Mouse (Mus musculus) brain, embryonic 14.5 days (tissue): ENCODE measurements around the gene Cpeb1. TPM values are rescaled to one million over a fixed set of nuclear protein-coding genes. Genes with fewer than 3 reads are reported as not detected.
"Not testable (repeated sequence)": the region's sequence is repeated elsewhere in the genome, so short reads cannot be mapped to it uniquely, and the experiment has no call there.

Experiments used
- DNase-seq: peaks from one replicate; pipeline ENCODE4 v3.0.0-alpha.2; 2011; ENCODE audit warnings: low read depth
- CTCF ChIP-seq: fragments of 200-500 bp; IDR thresholded peaks from 2 replicates; pipeline ENCODE4 v1.5.1; 2012; ENCODE audit warnings: inconsistent platforms, mild to moderate bottlenecking, moderate library complexity, borderline replicate concordance; ENCODE audit not compliant: insufficient read depth, insufficient read length; ENCODE audit errors: extremely low read depth
- POLR2A ChIP-seq: fragments of 200-500 bp; IDR thresholded peaks from 2 replicates; pipeline ENCODE4 v1.6.1; 2012; ENCODE audit warnings: mild to moderate bottlenecking, inconsistent platforms, borderline replicate concordance; ENCODE audit not compliant: poor library complexity, insufficient read depth, insufficient read length, severe bottlenecking; ENCODE audit errors: extremely low read depth
- polyA plus RNA-seq: library from polyadenylated mRNA; depleted of rRNA; stranded (reverse); fragments of >200 nt; gene quantifications from 2 replicates; pipeline ENCODE4 v1.2.3, GENCODE M21; 2012; rRNA removed

The Cpeb1 gene
- polyA plus RNA-seq = 4.4 and 6.5 TPM in 2 replicates

DNA sequence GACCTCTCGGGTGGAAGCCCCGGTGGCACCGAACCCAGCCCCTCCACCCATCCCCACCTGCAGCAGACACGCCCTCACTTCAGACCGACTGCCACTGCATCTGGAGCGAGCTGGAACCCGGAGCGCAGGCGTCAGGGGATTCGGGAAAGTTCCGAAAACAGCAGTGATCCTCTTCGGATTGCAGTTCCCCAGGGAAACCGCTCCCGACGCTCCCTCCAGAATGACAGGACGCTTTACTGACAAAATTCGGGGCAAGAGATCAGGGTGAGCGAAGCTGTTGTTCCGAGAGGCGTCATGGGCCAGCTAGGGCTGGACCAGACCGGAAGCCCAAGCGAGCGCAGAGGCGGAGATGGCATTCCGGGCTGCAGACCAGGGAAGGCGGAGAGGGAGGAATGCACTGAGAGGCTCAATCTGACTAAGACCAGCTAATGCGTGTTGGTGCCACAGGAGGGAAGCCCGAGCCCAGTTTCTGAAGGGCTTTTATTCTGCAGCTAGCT lies at the start of gene Cpeb1:
TSS of gene Cpeb1 (minus strand) at position 311 of the 497 bp plus-strand sequence.
- TF ChIP-seq CTCF (peak; percentile 37; the same call in 1 of the 2 replicates), POLR2A (no peak)
- peak; percentile 77 for DNase-seq

DNA sequence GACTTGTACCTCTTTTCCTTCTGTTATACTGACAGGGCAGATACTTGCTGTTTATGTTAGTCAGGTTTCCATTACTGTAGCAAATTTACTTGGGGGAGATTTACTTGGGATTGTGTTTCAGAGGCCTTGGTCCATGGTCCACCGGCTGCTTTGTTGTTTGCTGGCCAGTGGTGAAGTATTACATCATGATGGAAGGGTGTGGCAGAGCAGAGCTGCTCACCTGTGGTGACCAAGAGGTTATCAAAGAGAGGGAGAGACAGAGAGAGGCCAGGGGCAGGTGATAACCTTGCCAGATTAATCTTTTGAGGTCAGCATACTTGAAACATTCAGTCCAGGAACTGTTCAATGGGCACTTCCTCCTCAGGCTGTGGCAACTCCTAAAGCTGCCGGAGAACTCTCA lies 45.8 kb upstream of the Cpeb1 start:
- TF ChIP-seq POLR2A (no peak), CTCF (no peak)
- DNase-seq = no peak

DNA sequence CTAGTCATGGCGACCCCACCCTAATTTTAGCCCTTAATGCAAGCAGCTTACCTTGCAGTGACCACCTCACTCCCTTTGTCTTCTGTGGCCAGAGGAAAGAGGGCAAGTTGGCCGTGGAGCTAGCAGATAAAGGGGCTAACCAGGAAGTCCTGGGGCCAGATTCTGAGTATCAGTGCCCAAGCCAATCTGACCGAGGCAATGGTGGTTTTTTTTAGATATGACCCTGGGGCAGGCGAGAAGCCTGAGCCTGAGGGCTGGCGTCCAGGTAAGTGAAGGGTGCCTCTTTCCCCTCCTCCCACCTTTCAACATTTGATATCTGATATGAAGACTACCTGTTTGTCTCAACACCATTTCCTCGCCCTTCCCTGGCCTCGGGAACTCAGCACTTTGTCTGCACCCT lies 42.9 kb upstream of the Cpeb1 start, which contains the start of gene BC048679:
TSS of gene BC048679 (minus strand) at position 101 of the 400 bp plus-strand sequence.
- TF ChIP-seq CTCF (no peak), POLR2A (no peak)
- DNase-seq = no peak

DNA sequence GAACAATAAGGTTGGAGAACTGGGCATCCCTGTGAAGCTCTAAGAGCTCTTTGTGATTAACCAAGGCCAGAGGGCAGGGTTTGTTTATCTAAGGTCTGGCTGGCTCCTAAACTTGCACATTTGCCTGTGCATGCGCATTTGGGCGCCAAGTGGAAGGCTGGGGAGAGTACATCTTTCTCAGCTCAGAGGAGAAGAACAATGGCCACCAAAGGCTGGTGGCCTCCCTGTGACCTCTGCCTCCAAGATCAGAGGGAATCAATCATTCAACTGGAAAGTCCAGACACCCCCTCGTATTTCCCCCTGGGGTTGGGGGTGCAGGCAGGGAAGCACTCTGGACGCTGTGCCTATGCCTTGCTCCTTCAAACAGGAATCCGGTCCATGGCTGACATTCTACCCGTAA lies 41.9 kb upstream of the Cpeb1 start:
- TF ChIP-seq POLR2A (no peak), CTCF (no peak)
- no peak for DNase-seq

DNA sequence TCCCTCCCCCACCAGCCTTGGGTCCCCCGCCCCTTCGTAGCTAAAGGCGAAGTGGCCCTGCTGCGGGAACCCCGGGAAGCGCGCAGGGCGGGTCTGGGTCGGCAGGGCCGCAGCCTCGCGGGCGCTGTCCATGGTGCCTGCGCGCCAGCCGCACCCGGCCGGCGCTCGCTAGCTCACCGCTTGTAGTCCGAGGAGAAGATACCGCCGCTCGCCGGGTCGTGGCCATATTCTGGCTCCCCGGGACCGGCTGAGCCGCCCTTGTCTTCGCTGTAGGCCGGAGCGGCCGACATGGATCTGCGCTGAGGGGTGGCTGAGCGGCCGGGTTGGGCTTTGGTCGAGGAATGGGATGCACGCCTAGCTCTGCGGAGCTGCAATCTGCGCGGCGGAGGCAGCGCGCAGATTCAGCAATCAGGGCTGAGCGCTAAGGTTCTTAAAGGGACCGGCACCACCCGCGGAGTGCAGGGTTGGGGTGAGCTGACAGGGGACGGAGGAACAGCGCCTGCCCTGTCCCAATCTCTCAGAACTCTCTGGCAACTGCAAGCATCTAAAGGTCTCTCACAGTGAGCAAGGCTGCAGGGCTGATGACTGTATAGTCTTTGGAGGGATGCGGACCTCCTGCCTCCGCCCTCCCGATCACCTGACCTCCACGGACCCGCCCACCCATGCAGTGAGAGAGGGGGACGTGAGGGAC lies 38.2 kb upstream of the Cpeb1 start, which contains the start of gene Ap3b2:
TSS of gene Ap3b2 (minus strand) at position 595 of the 691 bp plus-strand sequence.
- peak; percentile 90 for DNase-seq
- TF ChIP-seq CTCF (no peak), POLR2A (peak; percentile 26; the same call in 1 of the 2 replicates)

DNA sequence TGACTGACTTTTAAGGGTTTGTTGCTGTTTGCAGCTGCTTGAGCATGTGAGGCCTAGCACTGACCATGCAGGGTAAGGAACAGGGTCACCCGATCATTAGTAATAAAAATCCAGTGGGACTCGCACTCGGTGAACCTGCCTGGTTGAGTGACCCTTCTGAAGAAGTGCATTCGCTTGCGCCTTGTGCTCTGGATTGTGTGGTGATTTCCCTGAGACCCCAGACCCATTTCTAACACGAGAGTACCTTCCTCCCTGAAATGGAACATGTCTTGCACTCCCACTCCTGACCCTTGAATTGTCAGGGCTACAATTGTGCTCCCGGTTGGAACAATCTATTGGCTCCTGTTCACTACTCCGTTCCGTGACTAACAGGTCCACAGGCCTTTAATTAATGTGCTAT lies 37.4 kb upstream of the Cpeb1 start:
- DNase-seq = no peak
- TF ChIP-seq CTCF (no peak), POLR2A (no peak)

DNA sequence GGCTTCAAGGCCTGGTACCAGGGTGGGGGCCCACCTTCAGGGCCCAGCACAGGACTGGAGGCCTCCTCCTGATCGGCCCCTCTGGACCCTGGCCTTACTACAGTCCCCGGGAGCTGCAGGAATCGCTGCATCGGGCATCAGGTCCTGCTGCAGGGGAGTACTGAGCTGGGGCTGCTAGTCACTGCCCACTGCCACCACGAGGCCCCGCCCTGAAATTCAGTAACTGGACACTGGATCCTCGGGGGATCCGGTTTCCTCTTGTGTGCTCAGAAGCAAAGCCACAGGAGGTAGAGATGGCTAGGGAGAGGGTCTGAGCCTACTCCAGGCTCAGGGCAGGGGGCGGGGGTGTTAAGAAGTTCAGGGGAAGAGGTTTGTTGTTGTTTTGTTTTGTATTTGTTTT lies 34.4 kb upstream of the Cpeb1 start:
- TF ChIP-seq CTCF = no peak
- TF ChIP-seq POLR2A = no peak
- DNase-seq = no peak

DNA sequence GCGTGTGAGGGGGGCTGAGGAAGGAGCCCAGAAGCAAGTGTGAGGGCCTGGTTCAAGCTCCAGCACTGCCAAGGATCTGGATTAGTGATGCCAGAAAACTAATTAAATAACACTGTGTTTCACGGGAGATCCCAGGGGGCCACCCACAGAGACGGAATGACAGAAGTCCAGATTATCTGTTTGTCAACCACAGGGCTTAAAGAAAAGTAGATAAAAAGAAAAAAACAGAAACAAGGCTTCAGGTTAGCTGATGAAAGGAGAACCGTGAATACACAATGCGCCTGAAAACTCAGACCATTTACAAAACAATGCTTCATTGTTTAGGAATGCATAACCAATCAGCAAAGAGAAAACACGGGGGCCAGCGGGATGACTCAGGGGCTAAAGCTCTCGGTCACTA lies 25.5 kb upstream of the Cpeb1 start:
- TF ChIP-seq POLR2A (no peak), CTCF (no peak)
- DNase-seq = peak; percentile 49

DNA sequence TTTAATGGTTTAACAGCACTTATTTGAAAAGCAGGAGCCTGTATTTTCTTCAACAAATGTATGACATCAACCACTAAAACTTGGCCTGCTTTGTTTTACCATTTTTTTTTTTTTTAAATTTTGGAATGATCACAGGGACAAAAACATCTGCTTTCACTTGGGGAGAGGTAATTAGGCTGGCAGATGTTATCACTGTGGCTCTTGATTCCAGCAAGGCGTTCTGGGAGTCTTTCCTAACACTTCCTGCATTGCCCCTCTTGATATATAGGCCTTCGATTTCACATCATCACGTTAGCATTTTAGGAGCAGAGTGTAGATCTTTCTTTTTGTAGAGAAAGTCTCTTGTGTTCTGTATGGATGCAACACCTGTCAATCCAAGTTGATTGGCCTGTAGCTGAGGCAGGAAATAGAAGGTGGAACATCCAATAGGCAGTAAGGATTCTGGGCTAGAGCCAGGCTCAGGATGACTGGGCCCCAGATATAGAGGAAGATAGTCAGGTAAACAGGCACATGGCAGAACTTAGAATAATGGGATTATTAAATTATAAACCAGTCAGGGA lies 24.3 kb upstream of the Cpeb1 start:
- no peak for DNase-seq

DNA sequence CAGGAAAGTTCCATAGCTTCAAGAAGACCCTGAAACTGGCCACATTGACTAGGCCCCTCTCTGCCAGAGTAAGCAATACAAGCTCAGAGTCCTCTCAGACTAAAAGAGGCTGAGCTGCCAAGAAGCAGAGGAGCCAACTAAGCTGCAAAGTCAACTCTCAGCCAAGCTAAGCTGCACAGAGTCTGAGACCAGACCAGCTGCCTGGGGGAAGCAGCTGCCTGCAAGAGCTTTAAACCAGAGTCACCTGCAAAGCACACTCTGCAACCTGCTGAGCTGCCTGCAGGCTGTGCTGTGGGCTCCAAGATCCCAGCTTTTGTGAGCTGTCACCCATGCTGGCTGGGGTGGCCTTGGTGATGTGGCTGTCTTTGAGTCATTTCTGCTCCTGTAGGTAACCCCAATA lies 23.0 kb upstream of the Cpeb1 start:
- DNase-seq = not testable (repeated sequence)

More for the DNA sequence above, 24.3 kb upstream of the Cpeb1 start:
- TF ChIP-seq CTCF (no peak), POLR2A (no peak)

DNA sequence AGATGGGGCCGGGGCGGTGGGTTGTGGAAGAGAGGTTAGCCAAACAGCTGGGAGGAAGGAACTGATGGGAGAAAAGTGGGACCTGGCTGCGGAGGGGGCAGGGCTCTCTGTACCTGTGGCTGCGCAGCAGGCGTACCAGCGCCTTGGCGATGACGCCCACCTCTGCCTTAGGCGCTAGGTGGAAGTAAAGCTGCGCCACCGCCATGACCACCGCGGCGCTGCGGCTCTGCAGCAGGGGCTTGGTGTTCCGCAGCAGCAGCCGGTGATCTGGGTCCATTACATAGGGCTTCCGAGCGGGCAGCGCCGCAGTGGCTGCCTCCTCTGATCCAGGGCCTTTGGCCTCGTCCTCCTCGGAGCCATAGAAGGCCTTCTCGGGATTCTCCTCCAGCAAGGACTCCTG lies 21.6 kb upstream of the Cpeb1 start:
- peak; percentile 37 for DNase-seq
- TF ChIP-seq POLR2A (no peak), CTCF (no peak)

DNA sequence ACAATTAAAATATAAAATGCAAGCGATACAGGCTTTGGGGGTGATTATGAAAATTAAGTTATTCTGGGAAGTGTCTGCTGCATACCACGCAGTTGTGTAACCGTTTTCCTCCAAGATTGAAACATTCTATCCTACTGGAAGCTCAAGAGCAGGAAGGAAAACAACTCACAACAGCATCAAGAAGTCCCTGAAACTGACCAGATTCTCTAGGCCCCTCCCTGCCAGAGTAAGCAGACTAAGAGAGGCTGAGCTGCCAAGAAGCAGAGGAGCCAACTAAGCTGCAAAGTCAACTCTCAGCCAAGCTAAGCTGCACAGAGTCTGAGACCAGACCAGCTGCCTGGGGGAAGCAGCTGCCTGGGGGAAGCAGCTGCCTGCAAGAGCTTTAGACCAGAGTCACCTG lies 20.0 kb upstream of the Cpeb1 start:
- no peak for DNase-seq
- no peak for TF ChIP-seq POLR2A
- TF ChIP-seq CTCF = no peak
